Mouse (Mus musculus) forebrain, embryonic 10.5 days (tissue): ENCODE data around the gene Mnat1. TPM values are rescaled to one million over a fixed set of nuclear protein-coding genes. Genes with fewer than 3 reads are reported as not detected.

ENCODE experiments used
- DNase-seq: peaks from one replicate; pipeline ENCODE4 v3.0.0-alpha.2; 2017; ENCODE audit warnings: low spot score; ENCODE audit errors: extremely low spot score
- H3K27ac ChIP-seq: fragments of 300-500 bp; sonication (generic); 2 replicates; pipeline ENCODE4 v1.5.1; 2016; ENCODE audit warnings: mild to moderate bottlenecking
- H3K27me3 ChIP-seq: fragments of 300-500 bp; sonication (generic); 2 replicates; pipeline ENCODE4 v1.6.1; 2016; ENCODE audit warnings: mild to moderate bottlenecking; ENCODE audit not compliant: poor library complexity, severe bottlenecking
- H3K36me3 ChIP-seq: fragments of 300-500 bp; sonication (generic); replicated peaks from 2 replicates; pipeline ENCODE4 v1.6.1; 2016; ENCODE audit warnings: mild to moderate bottlenecking, moderate library complexity
- H3K4me1 ChIP-seq: fragments of 300-500 bp; sonication (generic); 2 replicates; pipeline ENCODE4 v1.6.1; 2016
- H3K4me3 ChIP-seq: fragments of 300-500 bp; sonication (generic); 2 replicates; pipeline ENCODE4 v1.5.1; 2016; ENCODE audit warnings: mild to moderate bottlenecking, moderate library complexity
- H3K9me3 ChIP-seq: fragments of 300-500 bp; sonication (generic); 2 replicates; pipeline ENCODE4 v1.6.1; 2016; ENCODE audit warnings: mild to moderate bottlenecking, moderate library complexity
- WGBS: fragments of 180-500 bp; shearing (Covaris S2); methylation state at CpG from one replicate; pipeline ENCODE4 v1.1.7; 2016; 5-methylcytosine and 5-hydroxymethylcytosine counted together
- polyA plus RNA-seq: library from polyadenylated mRNA; unstranded; fragments of >200 nt; fragmentation: Nextera tagmentation; extraction: Ambion mirVana; gene quantifications from 2 replicates; pipeline ENCODE4 v1.2.1, GENCODE M21; 2016

Mnat1 gene
- polyA plus RNA-seq, 1 experiment from 2014 or later = 35.8 TPM

- no peak overlapping the region for H3K4me3 ChIP-seq
- peaks cover 10% of the 10 kb centered on the region for H3K9me3 ChIP-seq
- DNase-seq = no peak
- WGBS = 83% methylated on average over 3 of the region's 3 CpGs
- no peaks in the 10 kb centered on the region for H3K27me3 ChIP-seq
- H3K36me3 ChIP-seq = no peaks in the 10 kb centered on the region
- no peaks in the 10 kb centered on the region for H3K4me1 ChIP-seq
- H3K27ac ChIP-seq = no peak overlapping the region
Measured at GRCm38 (mm10) chr12:73265381-73265978, 142.0 kb downstream of the Mnat1 start.

GRCm38 (mm10) chr12:73266597-73266996 lies 143.1 kb downstream of the Mnat1 start:
- Histone ChIP-seq H3K27ac (no peak overlapping the region), H3K27me3 (no peaks in the 10 kb centered on the region), H3K4me3 (no peak overlapping the region), H3K9me3 (peaks cover 10% of the 10 kb centered on the region), H3K4me1 (no peaks in the 10 kb centered on the region), H3K36me3 (no peaks in the 10 kb centered on the region)
- 77% methylated on average over 1 of the region's 1 CpGs for WGBS
- no peak for DNase-seq

- Histone ChIP-seq H3K4me1 (no peaks in the 10 kb centered on the region), H3K27ac (no peak overlapping the region), H3K4me3 (no peak overlapping the region), H3K27me3 (no peaks in the 10 kb centered on the region), H3K36me3 (peaks cover 11% of the 10 kb centered on the region), H3K9me3 (no peaks in the 10 kb centered on the region)
- 82% methylated on average over 1 of the region's 1 CpGs for WGBS
- no peak for DNase-seq
Measured at GRCm38 (mm10) chr12:73268497-73268896, 145.0 kb downstream of the Mnat1 start.

GRCm38 (mm10) chr12:73269531-73269930 lies 146.0 kb downstream of the Mnat1 start:
- Histone ChIP-seq H3K4me3 (no peak overlapping the region), H3K27ac (no peak overlapping the region), H3K4me1 (no peaks in the 10 kb centered on the region), H3K36me3 (peaks cover 20% of the 10 kb centered on the region), H3K9me3 (no peaks in the 10 kb centered on the region), H3K27me3 (no peaks in the 10 kb centered on the region)
- DNase-seq = no peak
- 92% methylated on average over 3 of the region's 3 CpGs for WGBS

- no peaks in the 10 kb centered on the region for H3K27me3 ChIP-seq
- no peaks in the 10 kb centered on the region for H3K9me3 ChIP-seq
- no peak overlapping the region for H3K27ac ChIP-seq
- 92% methylated on average over 4 of the region's 4 CpGs for WGBS
- peaks cover 24% of the 10 kb centered on the region for H3K36me3 ChIP-seq
- no peak overlapping the region for H3K4me3 ChIP-seq
- no peaks in the 10 kb centered on the region for H3K4me1 ChIP-seq
- no peak for DNase-seq
Measured at GRCm38 (mm10) chr12:73269933-73270332, 146.4 kb downstream of the Mnat1 start.

GRCm38 (mm10) chr12:73274921-73275320 lies 151.4 kb downstream of the Mnat1 start:
- WGBS = 92% methylated on average over 3 of the region's 3 CpGs
- Histone ChIP-seq H3K9me3 (peaks cover 20% of the 10 kb centered on the region), H3K27ac (no peak overlapping the region), H3K4me1 (no peaks in the 10 kb centered on the region), H3K4me3 (no peak overlapping the region), H3K27me3 (no peaks in the 10 kb centered on the region), H3K36me3 (peaks cover 69% of the 10 kb centered on the region)
- no peak for DNase-seq

GRCm38 (mm10) chr12:73286287-73287092 lies 163.0 kb downstream of the Mnat1 start, which contains the start of the genes Trmt5 and Slc38a6:
Gene Trmt5 (minus strand): TSS chr12:73286710.
Gene Slc38a6 (plus strand): TSS chr12:73286779.
- WGBS = under 1% methylated on average over 53 of the region's 53 CpGs
- peaks cover 37% of the 10 kb centered on the region for H3K36me3 ChIP-seq
- peak; percentile 94 for DNase-seq
- no peaks in the 10 kb centered on the region for H3K27me3 ChIP-seq
- H3K27ac ChIP-seq = peak within 1 kb of the TSS; percentile 92
- H3K4me1 ChIP-seq = peaks cover 23% of the 10 kb centered on the region
- peaks cover 6% of the 10 kb centered on the region; the same call in 1 of the 2 replicates for H3K9me3 ChIP-seq
- peak within 1 kb of the TSS; percentile 80 for H3K4me3 ChIP-seq

- Histone ChIP-seq H3K4me1 (peaks cover 23% of the 10 kb centered on the region), H3K4me3 (peak overlapping the region; percentile 80), H3K27me3 (no peaks in the 10 kb centered on the region), H3K27ac (no peak overlapping the region), H3K9me3 (no peaks in the 10 kb centered on the region), H3K36me3 (peaks cover 34% of the 10 kb centered on the region)
- no peak for DNase-seq
- WGBS = 76% methylated on average over 8 of the region's 8 CpGs
Measured at GRCm38 (mm10) chr12:73287609-73288008, 164.1 kb downstream of the Mnat1 start.

- no peak for DNase-seq
- H3K9me3 ChIP-seq = no peaks in the 10 kb centered on the region
- peaks cover 23% of the 10 kb centered on the region for H3K4me1 ChIP-seq
- 88% methylated on average over 3 of the region's 3 CpGs for WGBS
- peaks cover 25% of the 10 kb centered on the region for H3K36me3 ChIP-seq
- no peak overlapping the region for H3K27ac ChIP-seq
- no peaks in the 10 kb centered on the region for H3K27me3 ChIP-seq
- H3K4me3 ChIP-seq = no peak overlapping the region
Measured at GRCm38 (mm10) chr12:73288626-73289025, 165.1 kb downstream of the Mnat1 start.

- Histone ChIP-seq H3K4me1 (no peaks in the 10 kb centered on the region), H3K9me3 (no peaks in the 10 kb centered on the region), H3K27ac (no peak overlapping the region), H3K27me3 (no peaks in the 10 kb centered on the region), H3K4me3 (no peak overlapping the region), H3K36me3 (peaks cover 25% of the 10 kb centered on the region)
- DNase-seq = no peak
Measured at GRCm38 (mm10) chr12:73294884-73295283, 171.4 kb downstream of the Mnat1 start.

- Histone ChIP-seq H3K27me3 (no peaks in the 10 kb centered on the region), H3K4me3 (no peak overlapping the region), H3K27ac (no peak overlapping the region), H3K36me3 (peaks cover 28% of the 10 kb centered on the region), H3K4me1 (no peaks in the 10 kb centered on the region), H3K9me3 (no peaks in the 10 kb centered on the region)
- 90% methylated on average over 11 of the region's 11 CpGs for WGBS
- DNase-seq = no peak
Measured at GRCm38 (mm10) chr12:73295505-73296140, 172.1 kb downstream of the Mnat1 start.

GRCm38 (mm10) chr12:73298621-73299020 lies 175.1 kb downstream of the Mnat1 start:
- H3K4me3 ChIP-seq = no peak overlapping the region
- H3K4me1 ChIP-seq = no peaks in the 10 kb centered on the region
- WGBS = 96% methylated on average over 5 of the region's 5 CpGs
- H3K9me3 ChIP-seq = no peaks in the 10 kb centered on the region
- DNase-seq = no peak
- no peak overlapping the region for H3K27ac ChIP-seq
- peaks cover 22% of the 10 kb centered on the region for H3K36me3 ChIP-seq
- H3K27me3 ChIP-seq = no peaks in the 10 kb centered on the region

GRCm38 (mm10) chr12:73300531-73300930 lies 177.0 kb downstream of the Mnat1 start:
- no peaks in the 10 kb centered on the region for H3K27me3 ChIP-seq
- 95% methylated on average over 2 of the region's 2 CpGs for WGBS
- no peak overlapping the region for H3K4me3 ChIP-seq
- H3K27ac ChIP-seq = no peak overlapping the region
- H3K36me3 ChIP-seq = peaks cover 10% of the 10 kb centered on the region
- DNase-seq = no peak
- H3K9me3 ChIP-seq = no peaks in the 10 kb centered on the region
- H3K4me1 ChIP-seq = no peaks in the 10 kb centered on the region
